Mouse (Mus musculus): ENCODE measurements at regions not wholly inside any gene's neighbourhood (a gene's known extent, or its start where the extent isn't known, plus 50 kb on each side); places are given as distances from the start of the nearest gene placed in this dataset.

- DNase-seq (ENCODE audit: low spot score in 2 of 2) = no peak
Observed at GRCm38 (mm10) chr13:114237391-114237790, 150.7 kb downstream of the Ndufs4 start.

GRCm38 (mm10) chr13:114235892-114236291 lies 152.2 kb downstream of the Ndufs4 start:
- peak in 1 of 2 experiments; percentile 6 for DNase-seq (ENCODE audit: low spot score in 2 of 2)

GRCm38 (mm10) chr13:114232203-114232602 lies 155.9 kb downstream of the Ndufs4 start:
- DNase-seq (ENCODE audit: low spot score in 2 of 2) = no peak

- DNase-seq (ENCODE audit: low spot score in 2 of 2) = no peak
Observed at GRCm38 (mm10) chr13:114230557-114230956, 157.5 kb downstream of the Ndufs4 start.

DNA sequence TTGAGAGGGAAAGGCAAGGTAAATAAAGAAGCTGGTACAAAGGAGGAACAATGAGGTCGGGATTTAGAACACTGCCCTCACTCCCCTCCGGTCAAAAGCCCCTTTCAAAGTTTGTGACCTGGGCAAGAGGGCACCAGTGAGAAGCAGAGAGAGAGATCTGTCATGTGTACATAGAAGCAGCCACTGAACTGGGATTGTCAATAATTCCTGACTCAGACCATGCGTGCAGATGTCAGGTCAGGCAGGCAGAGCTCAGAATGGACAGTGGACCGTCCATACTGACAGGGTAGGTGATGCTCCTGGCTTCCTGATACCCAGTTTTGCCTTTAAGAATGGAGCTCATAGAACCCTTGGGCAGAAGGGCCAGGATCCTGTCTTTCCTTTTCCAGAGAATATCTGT lies 161.0 kb downstream of the Ndufs4 start:
- no peak for DNase-seq (ENCODE audit: low spot score in 2 of 2)

GRCm38 (mm10) chr13:114226291-114226925 lies 161.7 kb downstream of the Ndufs4 start:
- DNase-seq (ENCODE audit: low spot score in 2 of 2) = no peak

GRCm38 (mm10) chr13:114219870-114220492 lies 168.1 kb downstream of the Ndufs4 start:
- DNase-seq (ENCODE audit: low spot score in 2 of 2) = no peak

- no peak for DNase-seq (ENCODE audit: low spot score in 2 of 2)
Observed at GRCm38 (mm10) chr13:114215044-114215443, 173.0 kb downstream of the Ndufs4 start.
